In the genomic region with DNA sequence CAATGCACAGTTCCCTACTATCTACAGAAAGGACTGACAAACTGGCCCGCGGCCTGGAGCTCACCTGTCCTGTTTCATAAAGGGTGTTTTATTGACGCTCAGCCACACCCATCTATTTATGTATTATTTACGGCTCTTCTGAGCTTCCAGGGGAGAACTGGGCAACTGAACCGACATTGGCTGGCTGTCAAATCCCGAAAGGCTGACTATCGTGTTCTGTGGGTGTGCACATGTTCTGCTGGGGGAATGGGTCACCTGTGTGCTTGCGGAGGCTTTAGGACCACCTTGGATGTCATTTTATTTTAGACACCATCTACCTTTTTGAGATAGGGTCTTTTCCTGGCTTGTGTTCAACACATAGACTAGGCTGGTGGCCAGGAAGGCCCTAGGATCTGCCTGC, we compare ENCODE assay signal across 29 mouse cellular contexts.
DNase-seq lines count a peak whose midpoint lies in the region; ATAC-seq and TF ChIP-seq lines count a peak whose summit lies in the region.
"Had no signal": no experiment of that assay in that cellular context is flagged by ENCODE, and none has a peak within 500 bp of the region (broad histone marks: within the 10 kb centered on the region; RNA-seq: fewer than 3 reads in every experiment).

No protein-coding gene starts in this region.

- peak overlapping the region; percentile 53 for H3K27ac ChIP-seq in embryonic facial prominence, embryonic 13.5 days
- no peak overlapping the region for H3K27ac ChIP-seq in embryonic facial prominence, embryonic 10.5 days (replicated peaks)
- no peak overlapping the region for H3K27ac ChIP-seq in gastrocnemius, adult 2 months
- no peak overlapping the region for H3K27ac ChIP-seq in intestine, embryonic 15.5 days
- no peak overlapping the region for H3K27ac ChIP-seq in intestine, embryonic 16.5 days (ENCODE audit: low read length)
- 0 out of 2 replicates have a peak overlapping the region, but pooled peaks have one; percentile 11 for H3K27ac ChIP-seq in limb, embryonic 15.5 days
- H3K27ac ChIP-seq: embryonic facial prominence, embryonic 12.5 days; hindbrain, embryonic 14.5 days; hindbrain, postnatal 0 days had no signal

- TF ChIP-seq CTCF in gastrocnemius, adult 2 months (IDR thresholded peaks at IDR 0.05): no peak

- no peaks in the 10 kb centered on the region for H3K36me3 ChIP-seq in embryonic facial prominence, embryonic 13.5 days
- no peaks in the 10 kb centered on the region for H3K36me3 ChIP-seq in embryonic facial prominence, embryonic 10.5 days (replicated peaks)
- H3K36me3 ChIP-seq in intestine, embryonic 15.5 days: no peaks in the 10 kb centered on the region
- H3K36me3 ChIP-seq in intestine, embryonic 16.5 days (ENCODE audit: control insufficient read depth, insufficient read depth, low read length): no peaks in the 10 kb centered on the region
- H3K36me3 ChIP-seq in limb, embryonic 15.5 days: no peaks in the 10 kb centered on the region
- H3K36me3 ChIP-seq: embryonic facial prominence, embryonic 12.5 days; G1E had no signal

- no peak overlapping the region for H3K4me2 ChIP-seq in embryonic facial prominence, embryonic 13.5 days
- H3K4me2 ChIP-seq in intestine, embryonic 15.5 days (replicated peaks): no peak overlapping the region
- no peak overlapping the region for H3K4me2 ChIP-seq in intestine, embryonic 16.5 days (ENCODE audit: low read depth, low read length)
- no peak overlapping the region for H3K4me2 ChIP-seq in limb, embryonic 15.5 days
- H3K4me2 ChIP-seq: embryonic facial prominence, embryonic 12.5 days; heart, embryonic 11.5 days; hindbrain, embryonic 14.5 days had no signal

- 0 out of 2 replicates have a peak, but pooled peaks cover 3% of the 10 kb centered on the region for H3K27me3 ChIP-seq in embryonic facial prominence, embryonic 13.5 days
- no peaks in the 10 kb centered on the region for H3K27me3 ChIP-seq in embryonic facial prominence, embryonic 10.5 days (replicated peaks; ENCODE audit: low read depth, poor library complexity, severe bottlenecking)
- H3K27me3 ChIP-seq in intestine, embryonic 15.5 days (replicated peaks): no peaks in the 10 kb centered on the region
- H3K27me3 ChIP-seq in intestine, embryonic 16.5 days (replicated peaks; ENCODE audit: control insufficient read depth, insufficient read depth, low read length): no peaks in the 10 kb centered on the region
- no peaks in the 10 kb centered on the region for H3K27me3 ChIP-seq in limb, embryonic 15.5 days
- H3K27me3 ChIP-seq: CH12.LX; embryonic facial prominence, embryonic 12.5 days; Patski had no signal

- no peak overlapping the region for H3K4me3 ChIP-seq in embryonic facial prominence, embryonic 13.5 days
- H3K4me3 ChIP-seq in embryonic facial prominence, embryonic 10.5 days: no peak overlapping the region
- H3K4me3 ChIP-seq in gastrocnemius, adult 2 months: no peak overlapping the region
- no peak overlapping the region for H3K4me3 ChIP-seq in intestine, embryonic 15.5 days (replicated peaks)
- H3K4me3 ChIP-seq in intestine, embryonic 16.5 days (ENCODE audit: low read length): no peak overlapping the region
- no peak overlapping the region for H3K4me3 ChIP-seq in limb, embryonic 15.5 days
- H3K4me3 ChIP-seq: embryonic facial prominence, embryonic 12.5 days; erythroblast, embryonic 14.5 days had no signal

- no peak overlapping the region for H3K9ac ChIP-seq in embryonic facial prominence, embryonic 13.5 days
- H3K9ac ChIP-seq in intestine, embryonic 15.5 days: no peak overlapping the region
- H3K9ac ChIP-seq in intestine, embryonic 16.5 days (ENCODE audit: low read depth, low read length): no peak overlapping the region
- H3K9ac ChIP-seq in limb, embryonic 15.5 days: no peak overlapping the region
- H3K9ac ChIP-seq: embryonic facial prominence, embryonic 12.5 days; forebrain, postnatal 0 days; hindbrain, embryonic 14.5 days had no signal

- DNase-seq in embryonic facial prominence, embryonic 10.5 days (ENCODE audit: low spot score): no peak
- DNase-seq in gastrocnemius, adult 2 months: peak; percentile 63
- DNase-seq in gastrocnemius, postnatal 10 days: no peak
- DNase-seq in left cerebral cortex, postnatal 10 days (ENCODE audit: extremely low spot score in 1 of 2, low spot score in 2 of 2): no peak
- DNase-seq: adrenal gland, postnatal 10 days; adrenal gland, postnatal 36 days; B cell, adult 2 months; cerebellum, adult 2 months; cerebellum, adult 9-11 months; cerebellum, postnatal 36 days; embryo, embryonic 11 days; forebrain, postnatal 0 days; heart, adult 11 months; kidney, adult 11 months; kidney, adult 8-10 months had no signal

- 72% methylated on average over 8 of the region's 8 CpGs for WGBS in embryonic facial prominence, embryonic 13.5 days
- 87% methylated on average over 8 of the region's 8 CpGs for WGBS in embryonic facial prominence, embryonic 10.5 days
- WGBS in intestine, embryonic 15.5 days: 66% methylated on average over 8 of the region's 8 CpGs
- WGBS in intestine, embryonic 16.5 days: 74% methylated on average over 8 of the region's 8 CpGs
- 48% methylated on average over 8 of the region's 8 CpGs for WGBS in limb, embryonic 15.5 days

- no peak for ATAC-seq in embryonic facial prominence, embryonic 13.5 days (ENCODE audit: insufficient number of reproducible peaks, insufficient read depth, low FRiP score, low TSS enrichment, low read depth)
- ATAC-seq in intestine, embryonic 15.5 days: 0 out of 2 replicates have a peak, but pooled peaks have one; percentile 26
- no peak for ATAC-seq in intestine, embryonic 16.5 days
- no peak for ATAC-seq in limb, embryonic 15.5 days (ENCODE audit: insufficient number of reproducible peaks, low FRiP score, low TSS enrichment, low read depth)
- ATAC-seq: forebrain, embryonic 14.5 days; forebrain, postnatal 0 days; hindbrain, postnatal 0 days; inflammation-experienced regulatory T-cells, adult 6 months; Patski had no signal

- H3K4me1 ChIP-seq in embryonic facial prominence, embryonic 13.5 days: peaks cover 62% of the 10 kb centered on the region
- H3K4me1 ChIP-seq in embryonic facial prominence, embryonic 10.5 days: peaks cover 43% of the 10 kb centered on the region
- peaks cover 11% of the 10 kb centered on the region for H3K4me1 ChIP-seq in intestine, embryonic 15.5 days (replicated peaks)
- peaks cover 18% of the 10 kb centered on the region for H3K4me1 ChIP-seq in intestine, embryonic 16.5 days (ENCODE audit: control insufficient read depth, insufficient read depth, low read length)
- H3K4me1 ChIP-seq in limb, embryonic 15.5 days: peaks cover 37% of the 10 kb centered on the region

- intact Hi-C loops in gastrocnemius, adult 2 months (cut with DNase I): no loop called here
- intact Hi-C loops in left cerebral cortex, postnatal 10 days (cut with DNase I): loop anchor here (5.0 kb wide), 1 partner anchor 72 kb away; no protein-coding TSS in a partner anchor

- H3K9me3 ChIP-seq in embryonic facial prominence, embryonic 13.5 days: no peaks in the 10 kb centered on the region
- H3K9me3 ChIP-seq in embryonic facial prominence, embryonic 10.5 days: no peaks in the 10 kb centered on the region
- no peaks in the 10 kb centered on the region for H3K9me3 ChIP-seq in intestine, embryonic 15.5 days
- H3K9me3 ChIP-seq in intestine, embryonic 16.5 days (ENCODE audit: control insufficient read depth, low read length): no peaks in the 10 kb centered on the region
- no peaks in the 10 kb centered on the region for H3K9me3 ChIP-seq in limb, embryonic 15.5 days
- H3K9me3 ChIP-seq: embryonic facial prominence, embryonic 12.5 days had no signal

Comparison
In these comparisons a context has a peak if more than half of its experiments do, and no peak if none do; other contexts are left out.
1. H3K27ac ChIP-seq: peak in embryonic facial prominence, embryonic 13.5 days (single experiment) and limb, embryonic 15.5 days (single experiment); none in embryonic facial prominence, embryonic 10.5 days (single experiment), gastrocnemius, adult 2 months (single experiment), intestine, embryonic 15.5 days (single experiment) and intestine, embryonic 16.5 days (single experiment).